In the genomic region with DNA sequence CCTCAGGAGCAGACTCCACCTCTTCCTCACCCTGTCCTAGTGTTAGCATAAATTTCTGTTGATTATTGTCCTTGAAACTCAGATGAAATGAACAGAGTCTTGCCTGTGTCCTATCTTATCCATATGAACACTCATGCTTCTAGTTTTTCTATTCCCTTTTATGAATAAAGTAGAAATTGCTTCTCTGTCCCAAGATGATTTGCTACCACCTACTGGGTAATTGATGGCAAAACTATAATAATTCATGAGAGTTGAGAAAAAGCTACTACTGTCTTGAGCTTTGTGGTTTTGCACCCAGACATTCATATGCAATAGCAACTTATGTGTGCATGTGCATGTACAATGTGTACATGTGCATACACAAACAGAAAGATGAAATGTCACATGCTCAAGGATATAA, we compare ENCODE assay signal across 1 mouse cellular context.
TF ChIP-seq lines count a peak whose summit lies in the region.

No protein-coding gene starts in this region.

TF ChIP-seq in CH12.LX, 34 proteins besides CTCF, POLR2A, EP300 and RAD21:
- TF ChIP-seq ZNF384 (IDR thresholded peaks at IDR 0.05; ENCODE audit: low read depth, low read length), result no peak
- no peak for TF ChIP-seq MYC (IDR thresholded peaks at IDR 0.05; ENCODE audit: low read depth, low read length)
- TF ChIP-seq SMC3 (IDR thresholded peaks at IDR 0.05; ENCODE audit: low read depth, low read length), result peak; percentile 64
- peak; percentile 24; the same call in 1 of the 2 replicates for TF ChIP-seq ZC3H11A (IDR thresholded peaks at IDR 0.05; ENCODE audit: low read depth, low read length)
- no peak for TF ChIP-seq MAFK (IDR thresholded peaks at IDR 0.05; ENCODE audit: insufficient replicate concordance, low read length)
TF ChIP-seq in CH12.LX: peak in this region for 2.
